Mouse (Mus musculus) midbrain, embryonic 12.5 days (tissue): ENCODE measurements at regions not wholly inside any gene's neighbourhood (a gene's known extent, or its start where the extent isn't known, plus 50 kb on each side); places are given as distances from the start of the nearest gene placed in this dataset.

Experiments
- ATAC-seq: fragments of 200-750 bp; cut with Nextera tagmentation; 2 replicates; pipeline ENCODE4 v1.8.0; 2017; ENCODE audit warnings: low read depth, moderate TSS enrichment, moderate library complexity; ENCODE audit not compliant: low FRiP score
- H3K27ac ChIP-seq: fragments of 300-500 bp; sonication (generic); replicated peaks from 2 replicates; pipeline ENCODE4 v1.5.1; 2016; ENCODE audit warnings: mild to moderate bottlenecking
- H3K27me3 ChIP-seq: fragments of 300-500 bp; sonication (generic); 2 replicates; pipeline ENCODE4 v1.6.1; 2016; ENCODE audit warnings: mild to moderate bottlenecking
- H3K36me3 ChIP-seq: fragments of 300-500 bp; sonication (generic); 2 replicates; pipeline ENCODE4 v1.6.1; 2016
- H3K4me1 ChIP-seq: fragments of 300-500 bp; sonication (generic); 2 replicates; pipeline ENCODE4 v1.6.1; 2016
- H3K4me2 ChIP-seq: fragments of 300-500 bp; sonication (generic); replicated peaks from 2 replicates; pipeline ENCODE4 v1.6.1; 2016; ENCODE audit warnings: mild to moderate bottlenecking, moderate library complexity
- H3K4me3 ChIP-seq: fragments of 300-500 bp; sonication (generic); 2 replicates; pipeline ENCODE4 v1.5.1; 2016; ENCODE audit warnings: mild to moderate bottlenecking
- H3K9ac ChIP-seq: fragments of 300-500 bp; sonication (generic); replicated peaks from 2 replicates; pipeline ENCODE4 v1.6.1; 2016; ENCODE audit warnings: mild to moderate bottlenecking, moderate library complexity
- H3K9me3 ChIP-seq: fragments of 300-500 bp; sonication (generic); 2 replicates; pipeline ENCODE4 v1.6.1; 2016; ENCODE audit warnings: mild to moderate bottlenecking
- WGBS: fragments of 180-500 bp; shearing (Covaris S2); methylation state at CpG from one replicate; pipeline ENCODE4 v1.1.7; 2016; 5-methylcytosine and 5-hydroxymethylcytosine counted together

DNA sequence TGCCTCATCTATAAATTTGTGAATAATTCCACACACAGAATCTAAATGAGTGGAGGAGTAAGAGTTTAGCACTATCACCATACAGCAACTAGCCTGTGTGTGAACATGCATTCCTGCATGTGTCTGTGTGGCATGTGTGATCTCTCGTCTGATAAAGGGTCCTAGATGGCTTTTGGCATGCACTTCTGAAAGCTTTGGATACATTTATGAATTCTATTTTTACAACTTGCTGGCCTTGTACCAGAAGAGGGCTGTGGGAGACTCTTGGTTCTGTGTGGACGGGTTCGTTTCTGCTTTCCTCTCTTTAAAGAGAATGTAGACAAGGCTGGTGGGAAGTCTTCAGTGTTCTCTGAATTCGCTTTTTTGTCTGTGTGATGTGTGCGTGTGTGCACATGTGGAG, 148.7 kb upstream of the Id2 start:
- H3K4me3 ChIP-seq = no peak overlapping the region
- ATAC-seq = no peak
- H3K27ac ChIP-seq = no peak overlapping the region
- no peak overlapping the region for H3K4me2 ChIP-seq
- H3K9ac ChIP-seq = no peak overlapping the region
- no peaks in the 10 kb centered on the region for H3K9me3 ChIP-seq
- WGBS = 90% methylated on average over 5 of the region's 5 CpGs
- no peaks in the 10 kb centered on the region for H3K27me3 ChIP-seq
- no peaks in the 10 kb centered on the region for H3K36me3 ChIP-seq
- H3K4me1 ChIP-seq = peaks cover under 1% of the 10 kb centered on the region; the same call in 1 of the 2 replicates

- WGBS = 91% methylated on average over 5 of the region's 5 CpGs
Observed at GRCm38 (mm10) chr12:25245251-25245650, 148.3 kb upstream of the Id2 start.

GRCm38 (mm10) chr12:25244666-25245065, 147.7 kb upstream of the Id2 start:
- 79% methylated on average over 1 of the region's 1 CpGs for WGBS
- H3K36me3 ChIP-seq = no peaks in the 10 kb centered on the region
- no peak overlapping the region for H3K9ac ChIP-seq
- no peak overlapping the region for H3K27ac ChIP-seq
- H3K4me3 ChIP-seq = no peak overlapping the region
- no peaks in the 10 kb centered on the region for H3K4me1 ChIP-seq
- H3K4me2 ChIP-seq = no peak overlapping the region
- ATAC-seq = peak; percentile 73
- peaks cover 4% of the 10 kb centered on the region; the same call in 1 of the 2 replicates for H3K27me3 ChIP-seq
- H3K9me3 ChIP-seq = no peaks in the 10 kb centered on the region

More at GRCm38 (mm10) chr12:25245251-25245650, 148.3 kb upstream of the Id2 start:
- no peaks in the 10 kb centered on the region for H3K4me1 ChIP-seq
- H3K4me3 ChIP-seq = no peak overlapping the region
- no peak overlapping the region for H3K9ac ChIP-seq
- no peaks in the 10 kb centered on the region for H3K27me3 ChIP-seq
- no peak overlapping the region for H3K4me2 ChIP-seq
- H3K9me3 ChIP-seq = no peaks in the 10 kb centered on the region
- no peak for ATAC-seq
- no peak overlapping the region for H3K27ac ChIP-seq
- H3K36me3 ChIP-seq = no peaks in the 10 kb centered on the region

DNA sequence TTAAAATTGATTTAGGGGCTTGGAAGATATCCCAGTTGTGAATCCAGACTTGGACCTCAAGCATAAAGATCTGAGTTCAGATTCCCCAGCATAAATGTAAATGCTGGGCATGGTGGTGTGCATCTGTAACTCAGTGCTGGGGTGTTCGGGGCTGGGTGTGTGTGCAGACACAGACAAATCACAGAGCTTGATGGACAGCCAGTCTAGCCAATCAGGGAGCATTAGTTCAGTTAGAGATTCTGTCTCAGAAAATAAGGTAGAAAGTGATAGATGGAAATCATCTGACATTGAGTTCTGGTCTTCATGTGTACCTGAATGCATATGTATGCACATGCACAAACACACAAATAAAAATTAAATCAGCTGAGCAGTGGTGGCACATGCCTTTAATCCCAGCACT, 147.0 kb upstream of the Id2 start:
- H3K4me2 ChIP-seq = no peak overlapping the region
- H3K4me3 ChIP-seq = no peak overlapping the region
- peaks cover 4% of the 10 kb centered on the region; the same call in 1 of the 2 replicates for H3K27me3 ChIP-seq
- H3K36me3 ChIP-seq = no peaks in the 10 kb centered on the region
- ATAC-seq = no peak
- WGBS = 66% methylated on average over 1 of the region's 1 CpGs
- no peaks in the 10 kb centered on the region for H3K4me1 ChIP-seq
- no peak overlapping the region for H3K9ac ChIP-seq
- no peaks in the 10 kb centered on the region for H3K9me3 ChIP-seq
- H3K27ac ChIP-seq = no peak overlapping the region

GRCm38 (mm10) chr12:25242369-25242768, 145.4 kb upstream of the Id2 start:
- H3K4me2 ChIP-seq = no peak overlapping the region
- H3K4me1 ChIP-seq = no peaks in the 10 kb centered on the region
- ATAC-seq = no peak
- H3K4me3 ChIP-seq = no peak overlapping the region
- peaks cover 4% of the 10 kb centered on the region; the same call in 1 of the 2 replicates for H3K27me3 ChIP-seq
- 80% methylated on average over 3 of the region's 3 CpGs for WGBS
- H3K9me3 ChIP-seq = no peaks in the 10 kb centered on the region
- no peaks in the 10 kb centered on the region for H3K36me3 ChIP-seq
- H3K9ac ChIP-seq = no peak overlapping the region
- no peak overlapping the region for H3K27ac ChIP-seq

- Histone ChIP-seq H3K36me3 (no peaks in the 10 kb centered on the region), H3K27ac (no peak overlapping the region), H3K4me3 (no peak overlapping the region), H3K27me3 (peaks cover 4% of the 10 kb centered on the region; the same call in 1 of the 2 replicates), H3K9ac (no peak overlapping the region), H3K4me1 (no peaks in the 10 kb centered on the region), H3K9me3 (no peaks in the 10 kb centered on the region), H3K4me2 (no peak overlapping the region)
- no peak for ATAC-seq
- 90% methylated on average over 3 of the region's 3 CpGs for WGBS
Observed at GRCm38 (mm10) chr12:25241675-25242074, 144.7 kb upstream of the Id2 start.

DNA sequence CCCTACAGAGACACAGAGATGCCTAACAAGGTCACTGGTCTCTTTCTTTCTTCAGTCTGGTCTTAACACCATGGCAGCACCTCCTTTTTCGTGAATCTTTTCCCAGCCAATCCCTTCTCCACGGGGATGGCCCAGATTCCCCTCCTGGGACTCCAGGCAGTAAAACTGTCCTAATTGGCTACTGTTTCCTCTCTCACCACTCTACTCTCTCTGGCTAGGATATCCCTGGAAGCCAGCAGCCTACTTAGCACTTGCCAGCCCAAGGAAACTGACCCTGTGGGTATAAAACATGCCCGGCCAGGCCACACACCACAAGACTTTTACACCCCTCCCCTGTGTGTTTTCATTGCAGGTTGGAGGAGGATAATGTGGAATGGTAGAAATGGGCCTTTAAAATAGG, 143.9 kb upstream of the Id2 start:
- H3K9ac ChIP-seq = no peak overlapping the region
- no peaks in the 10 kb centered on the region for H3K9me3 ChIP-seq
- no peaks in the 10 kb centered on the region for H3K4me1 ChIP-seq
- peaks cover 4% of the 10 kb centered on the region; the same call in 1 of the 2 replicates for H3K27me3 ChIP-seq
- H3K36me3 ChIP-seq = no peaks in the 10 kb centered on the region
- H3K4me3 ChIP-seq = no peak overlapping the region
- no peak overlapping the region for H3K4me2 ChIP-seq
- ATAC-seq = no peak
- WGBS = 82% methylated on average over 3 of the region's 3 CpGs
- H3K27ac ChIP-seq = no peak overlapping the region

DNA sequence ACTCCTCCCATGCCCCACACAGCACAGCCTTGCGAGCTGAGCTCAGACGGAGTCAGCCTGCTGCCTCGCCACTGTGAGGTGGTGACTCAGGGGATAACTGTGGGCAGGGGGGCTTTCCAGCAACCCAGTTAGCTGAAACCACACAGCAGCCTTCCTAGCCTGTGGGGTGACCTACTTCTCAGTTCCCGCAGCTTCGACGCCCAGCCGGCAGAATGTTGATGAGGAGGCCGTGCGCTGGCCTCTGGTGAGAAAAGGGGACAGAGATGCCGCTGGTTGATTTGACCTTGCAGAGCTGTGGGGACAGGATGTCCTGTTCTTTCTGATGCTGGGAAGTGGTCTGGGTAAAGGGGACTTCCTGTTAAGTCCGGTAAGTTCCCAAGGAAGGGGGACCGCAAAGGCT, 143.2 kb upstream of the Id2 start:
- Histone ChIP-seq H3K9me3 (no peaks in the 10 kb centered on the region), H3K9ac (no peak overlapping the region), H3K4me3 (no peak overlapping the region), H3K4me2 (no peak overlapping the region), H3K27ac (no peak overlapping the region), H3K4me1 (no peaks in the 10 kb centered on the region), H3K36me3 (no peaks in the 10 kb centered on the region), H3K27me3 (peaks cover 4% of the 10 kb centered on the region; the same call in 1 of the 2 replicates)
- no peak for ATAC-seq
- WGBS = 77% methylated on average over 12 of the region's 12 CpGs

GRCm38 (mm10) chr12:25235071-25235470, 138.1 kb upstream of the Id2 start:
- no peak for ATAC-seq

DNA sequence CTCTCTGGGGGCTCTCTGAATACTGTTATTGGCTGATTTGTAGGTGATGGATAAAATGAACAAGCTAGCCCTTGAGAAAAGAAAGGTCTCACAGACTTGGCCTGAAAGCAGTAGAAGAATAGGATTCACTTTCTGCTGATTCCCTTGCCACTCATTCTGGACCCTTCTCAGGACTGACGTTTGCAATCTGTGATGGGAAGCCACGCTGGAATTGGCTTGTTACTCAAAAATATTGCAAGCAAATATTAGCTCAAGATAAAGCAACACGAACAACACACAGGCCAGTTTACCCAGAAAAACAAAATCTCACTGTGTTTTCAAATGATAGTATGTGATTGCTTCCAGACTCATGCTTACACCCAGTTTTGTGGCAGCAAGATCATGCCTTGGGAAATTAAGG, 137.7 kb upstream of the Id2 start:
- H3K36me3 ChIP-seq = no peaks in the 10 kb centered on the region
- no peak overlapping the region for H3K4me3 ChIP-seq
- H3K4me1 ChIP-seq = no peaks in the 10 kb centered on the region
- no peaks in the 10 kb centered on the region for H3K9me3 ChIP-seq
- WGBS = 87% methylated on average over 3 of the region's 3 CpGs
- H3K9ac ChIP-seq = no peak overlapping the region
- no peaks in the 10 kb centered on the region for H3K27me3 ChIP-seq
- no peak overlapping the region for H3K27ac ChIP-seq
- H3K4me2 ChIP-seq = no peak overlapping the region
- ATAC-seq = no peak

More at GRCm38 (mm10) chr12:25235071-25235470, 138.1 kb upstream of the Id2 start:
- no peaks in the 10 kb centered on the region for H3K36me3 ChIP-seq
- no peaks in the 10 kb centered on the region for H3K4me1 ChIP-seq
- H3K9ac ChIP-seq = no peak overlapping the region
- H3K4me3 ChIP-seq = no peak overlapping the region
- no peak overlapping the region for H3K27ac ChIP-seq
- peaks cover 4% of the 10 kb centered on the region; the same call in 1 of the 2 replicates for H3K27me3 ChIP-seq
- WGBS = 78% methylated on average over 8 of the region's 8 CpGs
- no peaks in the 10 kb centered on the region for H3K9me3 ChIP-seq
- H3K4me2 ChIP-seq = no peak overlapping the region

- 86% methylated on average over 4 of the region's 4 CpGs for WGBS
- Histone ChIP-seq H3K9me3 (no peaks in the 10 kb centered on the region), H3K27ac (no peak overlapping the region), H3K4me3 (no peak overlapping the region), H3K27me3 (no peaks in the 10 kb centered on the region), H3K4me1 (no peaks in the 10 kb centered on the region), H3K9ac (no peak overlapping the region), H3K4me2 (no peak overlapping the region), H3K36me3 (no peaks in the 10 kb centered on the region)
- no peak for ATAC-seq
Observed at GRCm38 (mm10) chr12:25233027-25233535, 136.1 kb upstream of the Id2 start.

- H3K4me2 ChIP-seq = no peak overlapping the region
- no peaks in the 10 kb centered on the region for H3K27me3 ChIP-seq
- H3K36me3 ChIP-seq = no peaks in the 10 kb centered on the region
- no peak for ATAC-seq
- no peak overlapping the region for H3K4me3 ChIP-seq
- H3K27ac ChIP-seq = no peak overlapping the region
- no peak overlapping the region for H3K9ac ChIP-seq
- WGBS = 87% methylated on average over 5 of the region's 5 CpGs
- no peaks in the 10 kb centered on the region for H3K4me1 ChIP-seq
- H3K9me3 ChIP-seq = no peaks in the 10 kb centered on the region
Observed at GRCm38 (mm10) chr12:25232358-25233026, 135.6 kb upstream of the Id2 start.

- no peaks in the 10 kb centered on the region for H3K27me3 ChIP-seq
- H3K4me2 ChIP-seq = no peak overlapping the region
- H3K4me3 ChIP-seq = no peak overlapping the region
- no peaks in the 10 kb centered on the region for H3K9me3 ChIP-seq
- WGBS = 75% methylated on average over 2 of the region's 2 CpGs
- H3K36me3 ChIP-seq = no peaks in the 10 kb centered on the region
- H3K9ac ChIP-seq = no peak overlapping the region
- no peak for ATAC-seq
- H3K27ac ChIP-seq = no peak overlapping the region
- H3K4me1 ChIP-seq = no peaks in the 10 kb centered on the region
Observed at GRCm38 (mm10) chr12:25228708-25229107, 131.8 kb upstream of the Id2 start.
